ENCODE assay signal across 15 mouse cellular contexts in genomic region chr10:17656872-17657482, GRCm38 (mm10).
A peak's percentile ranks its signal among the peaks of the same experiment; 100 is the strongest.
DNase-seq lines count a peak whose midpoint lies in the region; ATAC-seq lines count a peak whose summit lies in the region.
"Had no signal": no experiment of that assay in that cellular context is flagged by ENCODE, and none has a peak within 500 bp of the region (broad histone marks: within the 10 kb centered on the region; RNA-seq: fewer than 3 reads in every experiment).

No protein-coding gene starts in this region.

- no peak for DNase-seq in heart, adult 8-10 months (ENCODE audit: low spot score)
- no peak for DNase-seq in liver, embryonic 11.5 days (ENCODE audit: low spot score)
- no peak for DNase-seq in liver
- DNase-seq in embryo, embryonic 10 days (ENCODE audit: low spot score): peak; percentile 45
- peak; percentile 5 to 13 for DNase-seq in thymus, adult 18-20 months
- no peak for DNase-seq in adrenal gland, postnatal 10 days
- no peak for DNase-seq in neural tube, embryonic 10.5 days (ENCODE audit: extremely low spot score, low spot score)
- DNase-seq: adrenal gland, postnatal 36 days; cerebellum, adult 11 months; heart, adult 11 months had no signal

- peaks cover 38% of the 10 kb centered on the region for H3K4me1 ChIP-seq in heart, embryonic 12.5 days (replicated peaks)
- peaks cover 9% of the 10 kb centered on the region for H3K4me1 ChIP-seq in liver, embryonic 11.5 days (replicated peaks; ENCODE audit: control insufficient read depth, insufficient read depth, low read length)

- H3K27ac ChIP-seq in heart, embryonic 12.5 days (ENCODE audit: poor library complexity, severe bottlenecking): no peak overlapping the region
- no peak overlapping the region for H3K27ac ChIP-seq in liver, embryonic 11.5 days (ENCODE audit: low read depth, low read length)
- H3K27ac ChIP-seq: forebrain, embryonic 10.5 days; layer of hippocampus, adult 2 months had no signal

- WGBS in heart, embryonic 12.5 days: 20% methylated on average over 8 of the region's 8 CpGs
- WGBS in liver, embryonic 11.5 days: 24% methylated on average over 8 of the region's 8 CpGs

- no peak overlapping the region for H3K4me3 ChIP-seq in heart, embryonic 12.5 days
- no peak overlapping the region for H3K4me3 ChIP-seq in liver, embryonic 11.5 days (ENCODE audit: low read depth, low read length)
- H3K4me3 ChIP-seq: forebrain, embryonic 10.5 days; layer of hippocampus, adult 2 months; megakaryocyte, embryonic 14.5 days had no signal

- H3K4me2 ChIP-seq in heart, embryonic 12.5 days: peak overlapping the region; percentile 38; the same call in 1 of the 2 replicates
- 0 out of 2 replicates have a peak overlapping the region, but pooled peaks have one; percentile 7 for H3K4me2 ChIP-seq in liver, embryonic 11.5 days

- no peaks in the 10 kb centered on the region for H3K9me3 ChIP-seq in heart, embryonic 12.5 days (replicated peaks)
- H3K9me3 ChIP-seq in liver, embryonic 11.5 days (ENCODE audit: control insufficient read depth, low read length): no peaks in the 10 kb centered on the region
- H3K9me3 ChIP-seq: forebrain, embryonic 10.5 days; G1E; megakaryocyte, embryonic 14.5 days had no signal

- no peak for ATAC-seq in heart, embryonic 12.5 days (ENCODE audit: insufficient number of reproducible peaks, low FRiP score)
- ATAC-seq in liver, embryonic 11.5 days (replicated peaks; ENCODE audit: low FRiP score): no peak

- H3K9ac ChIP-seq in heart, embryonic 12.5 days: no peak overlapping the region
- no peak overlapping the region for H3K9ac ChIP-seq in liver, embryonic 11.5 days (ENCODE audit: low read depth, low read length)

- H3K27me3 ChIP-seq in heart, embryonic 12.5 days (replicated peaks): no peaks in the 10 kb centered on the region
- no peaks in the 10 kb centered on the region for H3K27me3 ChIP-seq in liver, embryonic 11.5 days (replicated peaks; ENCODE audit: control insufficient read depth, insufficient read depth, low read length)
- H3K27me3 ChIP-seq: megakaryocyte, embryonic 14.5 days had no signal

- no peaks in the 10 kb centered on the region for H3K36me3 ChIP-seq in heart, embryonic 12.5 days
- H3K36me3 ChIP-seq in liver, embryonic 11.5 days (ENCODE audit: control insufficient read depth, insufficient read depth, low read length): no peaks in the 10 kb centered on the region
- H3K36me3 ChIP-seq: forebrain, embryonic 10.5 days; G1E had no signal

Comparison
In these comparisons a context has a peak if more than half of its experiments do, and no peak if none do; other contexts are left out.
1. DNase-seq: peak in embryo, embryonic 10 days (single experiment) and thymus, adult 18-20 months (2 of 2); none in heart, adult 8-10 months (single experiment), liver, embryonic 11.5 days (single experiment), liver (single experiment), adrenal gland, postnatal 10 days (single experiment) and neural tube, embryonic 10.5 days (single experiment).